Mouse (Mus musculus): ENCODE data around the gene Il15ra. TPM values are rescaled to one million over a fixed set of nuclear protein-coding genes. Genes with fewer than 3 reads are reported as not detected.

Gene Il15ra
- total RNA-seq (2023), result 4.3 to 8.8 TPM (median 6.2 TPM) in 4 replicates

GRCm38 (mm10) chr2:11705201-11706025 is at the start of gene Il15ra:
Gene Il15ra (plus strand): TSS chr2:11705290.

DNA sequence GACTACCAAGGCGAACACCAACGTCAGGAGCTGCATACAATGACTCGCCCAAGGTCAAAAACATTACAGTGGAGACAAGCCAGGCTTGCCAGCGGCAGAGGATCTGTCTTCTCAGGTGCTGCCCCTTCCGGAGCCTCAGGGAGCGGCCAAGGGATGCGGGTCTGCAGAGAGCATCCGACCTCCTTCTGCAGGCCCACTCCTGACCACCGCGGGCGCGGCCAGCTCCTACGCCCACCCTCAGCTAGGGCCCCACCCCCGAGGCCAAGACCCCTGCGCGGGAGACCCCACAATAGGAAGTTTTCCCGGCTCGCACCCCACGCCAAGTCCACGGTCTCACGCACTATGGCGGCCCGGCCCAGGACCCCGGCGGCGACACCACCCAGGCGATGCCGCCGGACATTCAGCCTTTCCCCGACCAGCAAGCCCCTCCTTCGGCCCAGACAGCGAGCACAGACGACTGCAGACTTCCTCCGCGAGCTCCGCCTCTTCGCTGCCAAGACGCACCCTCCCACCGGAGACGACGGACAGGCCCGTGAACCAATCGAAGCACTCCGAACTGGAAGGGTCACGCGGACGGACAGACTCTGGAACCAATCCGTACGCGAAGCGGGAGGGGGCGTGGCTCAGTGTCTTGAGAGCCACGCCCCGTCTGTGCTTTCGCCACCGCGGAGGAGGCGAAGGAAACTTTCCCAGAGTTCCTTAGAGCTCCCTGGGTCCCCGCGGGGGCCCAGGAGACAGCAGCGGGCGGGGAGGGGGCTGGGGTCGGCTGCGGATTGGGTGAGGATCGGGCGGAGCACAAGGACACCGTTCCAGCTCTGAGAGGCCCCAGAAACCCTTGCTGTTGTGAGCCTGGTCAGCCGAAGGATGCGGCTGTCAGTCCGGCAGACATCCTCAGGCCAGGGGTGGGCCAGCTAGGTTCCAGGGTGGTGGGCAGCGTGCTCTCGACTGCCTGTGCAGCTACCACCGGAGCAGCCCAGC is 72.3 kb downstream of the Il15ra start, which contains the start of the genes Fbh1 and Ankrd16:
Gene Fbh1 (minus strand): TSS at position 492 of the 978 bp plus-strand sequence.
Gene Ankrd16 (plus strand): TSS at position 786 of the 978 bp plus-strand sequence.

Other genes starting within 250 kb of the Il15ra start
- 43.1 to 48.4 TPM (median 44.3 TPM) in 4 replicates for gene Pfkfb3, start 151.2 kb upstream of the Il15ra start, total RNA-seq (2023)
- 155 to 168 TPM (median 161 TPM) in 4 replicates for gene Rbm17, start 101.1 kb upstream of the Il15ra start, total RNA-seq (2023)
- not detected in 4 replicates for gene Gm17490, start 79.0 kb upstream of the Il15ra start, total RNA-seq (2023)
- gene Il2ra, start 62.5 kb upstream of the Il15ra start, total RNA-seq (2023), result 1.4 to 2.7 TPM (median 2.2 TPM) in 4 replicates
- gene Fbh1, start 72.3 kb downstream of the Il15ra start, total RNA-seq (2023), result 54.5 to 63.9 TPM (median 55.7 TPM) in 4 replicates
- 86.0 to 99.3 TPM (median 92.5 TPM) in 4 replicates for gene Ankrd16, start 72.6 kb downstream of the Il15ra start, total RNA-seq (2023)